Mouse (Mus musculus) kidney, postnatal 4 days (tissue): ENCODE measurements at regions not wholly inside any gene's neighbourhood (a gene's known extent, or its start where the extent isn't known, plus 50 kb on each side); places are given as distances from the start of the nearest gene placed in this dataset.
"Not testable (repeated sequence)": the region's sequence is repeated elsewhere in the genome, so short reads cannot be mapped to it uniquely, and the experiment has no call there.

Source experiments
- DNase-seq, 2 experiments: peaks; one replicate each; pipeline ENCODE4 v3.0.0; 2021; ENCODE audit warnings: mixed read lengths in 2 of 2

- peak in 1 of 2 experiments; percentile 2 for DNase-seq
Measured at GRCm38 (mm10) chr7:62179387-62179786, 167.0 kb upstream of the Ndn start.

GRCm38 (mm10) chr7:62208529-62208928 lies 137.8 kb upstream of the Ndn start:
- DNase-seq: no peak

GRCm38 (mm10) chr7:62209117-62209700 lies 137.2 kb upstream of the Ndn start:
- peak; percentile 46 to 58 for DNase-seq

- peak in 1 of 2 experiments; percentile 0 for DNase-seq
Measured at GRCm38 (mm10) chr7:62225184-62225583, 121.2 kb upstream of the Ndn start.

- peak; percentile 3 to 10 for DNase-seq
Measured at GRCm38 (mm10) chr7:62227727-62228126, 118.6 kb upstream of the Ndn start.

GRCm38 (mm10) chr7:62230713-62231112 lies 115.7 kb upstream of the Ndn start:
- DNase-seq: no peak

GRCm38 (mm10) chr7:62231120-62231574 lies 115.2 kb upstream of the Ndn start:
- DNase-seq: peak; percentile 61 to 70

GRCm38 (mm10) chr7:62232076-62232475 lies 114.3 kb upstream of the Ndn start:
- DNase-seq: no peak

- no peak for DNase-seq
Measured at GRCm38 (mm10) chr7:62234037-62234436, 112.3 kb upstream of the Ndn start.

- no peak for DNase-seq
Measured at GRCm38 (mm10) chr7:62235766-62236165, 110.6 kb upstream of the Ndn start.

GRCm38 (mm10) chr7:62261688-62262114 lies 84.7 kb upstream of the Ndn start:
- no peak for DNase-seq

GRCm38 (mm10) chr7:62262174-62262573 lies 84.2 kb upstream of the Ndn start:
- not testable (repeated sequence) for DNase-seq

- DNase-seq: no peak
Measured at GRCm38 (mm10) chr7:62269156-62269855, 77.1 kb upstream of the Ndn start.

- DNase-seq: no peak
Measured at GRCm38 (mm10) chr7:62276219-62276618, 70.2 kb upstream of the Ndn start.

- no peak for DNase-seq
Measured at GRCm38 (mm10) chr7:62278492-62278891, 67.9 kb upstream of the Ndn start.

- DNase-seq: no peak
Measured at GRCm38 (mm10) chr7:62279022-62279421, 67.3 kb upstream of the Ndn start.
